In genomic region chr13:98816571-98816970, GRCm38 (mm10) we compare ENCODE assay signal across 25 mouse cellular contexts. TPM values are rescaled to one million over a fixed set of nuclear protein-coding genes. Genes with fewer than 3 reads are reported as not detected.
DNase-seq lines count a peak whose midpoint lies in the region; ATAC-seq lines count a peak whose summit lies in the region.
"Had no signal": no experiment of that assay in that cellular context is flagged by ENCODE, and none has a peak within 500 bp of the region (broad histone marks: within the 10 kb centered on the region; RNA-seq: fewer than 3 reads in every experiment).

No protein-coding gene starts in this region.

- H3K4me1 ChIP-seq in forebrain, embryonic 10.5 days: peaks cover 29% of the 10 kb centered on the region
- H3K4me1 ChIP-seq in forebrain, embryonic 16.5 days (replicated peaks; ENCODE audit: control insufficient read depth, insufficient read depth, low read length): peaks cover 8% of the 10 kb centered on the region
- peaks cover 9% of the 10 kb centered on the region for H3K4me1 ChIP-seq in intestine, embryonic 16.5 days (ENCODE audit: control insufficient read depth, insufficient read depth, low read length)
- H3K4me1 ChIP-seq in intestine, embryonic 15.5 days (replicated peaks): peaks cover 10% of the 10 kb centered on the region
- peaks cover 10% of the 10 kb centered on the region for H3K4me1 ChIP-seq in liver, embryonic 11.5 days (replicated peaks; ENCODE audit: control insufficient read depth, insufficient read depth, low read length)
- peaks cover 25% of the 10 kb centered on the region for H3K4me1 ChIP-seq in liver, embryonic 12.5 days

- 86% methylated on average over 9 of the region's 9 CpGs for WGBS in forebrain, embryonic 10.5 days
- WGBS in forebrain, embryonic 16.5 days: 88% methylated on average over 9 of the region's 9 CpGs
- WGBS in intestine, embryonic 16.5 days: 79% methylated on average over 9 of the region's 9 CpGs
- WGBS in intestine, embryonic 15.5 days: 83% methylated on average over 9 of the region's 9 CpGs
- 86% methylated on average over 9 of the region's 9 CpGs for WGBS in liver, embryonic 11.5 days
- WGBS in liver, embryonic 12.5 days (ENCODE audit: insufficient replicate concordance): 80% methylated on average over 9 of the region's 9 CpGs
- WGBS in macrophage (ENCODE audit: missing documents): 85% methylated on average over 7 of the region's 9 CpGs

- no peak overlapping the region for H3K9ac ChIP-seq in forebrain, embryonic 16.5 days (replicated peaks; ENCODE audit: low read depth, low read length)
- H3K9ac ChIP-seq in intestine, embryonic 16.5 days (ENCODE audit: low read depth, low read length): no peak overlapping the region
- H3K9ac ChIP-seq in intestine, embryonic 15.5 days: no peak overlapping the region
- no peak overlapping the region for H3K9ac ChIP-seq in liver, embryonic 11.5 days (ENCODE audit: low read depth, low read length)
- no peak overlapping the region for H3K9ac ChIP-seq in liver, embryonic 12.5 days
- H3K9ac ChIP-seq: forebrain, embryonic 12.5 days; hindbrain, embryonic 12.5 days had no signal

- H3K36me3 ChIP-seq in forebrain, embryonic 10.5 days (replicated peaks): no peaks in the 10 kb centered on the region; the same call in 1 of the 2 replicates
- H3K36me3 ChIP-seq in forebrain, embryonic 16.5 days (ENCODE audit: control insufficient read depth, insufficient read depth): no peaks in the 10 kb centered on the region
- H3K36me3 ChIP-seq in intestine, embryonic 16.5 days (ENCODE audit: control insufficient read depth, insufficient read depth, low read length): no peaks in the 10 kb centered on the region
- H3K36me3 ChIP-seq in intestine, embryonic 15.5 days: no peaks in the 10 kb centered on the region
- H3K36me3 ChIP-seq in liver, embryonic 11.5 days (ENCODE audit: control insufficient read depth, insufficient read depth, low read length): no peaks in the 10 kb centered on the region
- no peaks in the 10 kb centered on the region for H3K36me3 ChIP-seq in liver, embryonic 12.5 days
- H3K36me3 ChIP-seq in macrophage (ENCODE audit: inconsistent target): no peaks in the 10 kb centered on the region
- H3K36me3 ChIP-seq: forebrain, embryonic 12.5 days; hindbrain, embryonic 12.5 days had no signal

- H3K9me3 ChIP-seq in forebrain, embryonic 10.5 days: no peaks in the 10 kb centered on the region
- no peaks in the 10 kb centered on the region for H3K9me3 ChIP-seq in forebrain, embryonic 16.5 days (ENCODE audit: control insufficient read depth, low read length)
- H3K9me3 ChIP-seq in intestine, embryonic 16.5 days (ENCODE audit: control insufficient read depth, low read length): no peaks in the 10 kb centered on the region
- H3K9me3 ChIP-seq in intestine, embryonic 15.5 days: no peaks in the 10 kb centered on the region
- no peaks in the 10 kb centered on the region for H3K9me3 ChIP-seq in liver, embryonic 11.5 days (ENCODE audit: control insufficient read depth, low read length)
- H3K9me3 ChIP-seq in liver, embryonic 12.5 days (replicated peaks): no peaks in the 10 kb centered on the region
- H3K9me3 ChIP-seq: forebrain, embryonic 12.5 days; hindbrain, embryonic 12.5 days had no signal

- peaks cover 25% of the 10 kb centered on the region for H3K79me2 ChIP-seq in macrophage (ENCODE audit: inconsistent target)

- no peak overlapping the region for H3K27ac ChIP-seq in forebrain, embryonic 10.5 days
- no peak overlapping the region for H3K27ac ChIP-seq in forebrain, embryonic 16.5 days (ENCODE audit: low read length)
- peak overlapping the region; percentile 68 for H3K27ac ChIP-seq in intestine, embryonic 16.5 days (ENCODE audit: low read length)
- no peak overlapping the region for H3K27ac ChIP-seq in intestine, embryonic 15.5 days
- H3K27ac ChIP-seq in liver, embryonic 11.5 days (ENCODE audit: low read depth, low read length): no peak overlapping the region
- no peak overlapping the region for H3K27ac ChIP-seq in liver, embryonic 12.5 days
- 0 out of 2 replicates have a peak overlapping the region, but pooled peaks have one; percentile 78 for H3K27ac ChIP-seq in macrophage
- H3K27ac ChIP-seq: hindbrain, embryonic 12.5 days had no signal

- H3K4me2 ChIP-seq in forebrain, embryonic 16.5 days (ENCODE audit: low read length): no peak overlapping the region
- H3K4me2 ChIP-seq in intestine, embryonic 16.5 days (ENCODE audit: low read depth, low read length): no peak overlapping the region
- no peak overlapping the region for H3K4me2 ChIP-seq in intestine, embryonic 15.5 days (replicated peaks)
- peak overlapping the region; percentile 73; the same call in 1 of the 2 replicates for H3K4me2 ChIP-seq in liver, embryonic 11.5 days
- no peak overlapping the region for H3K4me2 ChIP-seq in liver, embryonic 12.5 days
- H3K4me2 ChIP-seq: hindbrain, embryonic 12.5 days had no signal

- DNase-seq in forebrain, embryonic 10.5 days (ENCODE audit: extremely low spot score, low spot score): peak; percentile 14
- no peak for DNase-seq in liver, embryonic 11.5 days (ENCODE audit: low spot score)
- no peak for DNase-seq in urinary bladder, postnatal 36 days (ENCODE audit: low spot score in 2 of 2)
- DNase-seq: adrenal gland, postnatal 25 days; cerebellum, adult 11-12 months; cerebellum, postnatal 10 days; gastrocnemius, postnatal 14 days; heart, adult 18-20 months; kidney, adult 11 months; kidney, postnatal 25 days; lung, adult 18-20 months; midbrain, embryonic 14.5 days; right cerebral cortex, postnatal 14 days; spleen, adult 18-20 months; thymus, adult 18-20 months; thymus, postnatal 25 days had no signal

- no peak for ATAC-seq in forebrain, embryonic 16.5 days
- no peak for ATAC-seq in intestine, embryonic 16.5 days
- ATAC-seq in intestine, embryonic 15.5 days: no peak
- ATAC-seq in liver, embryonic 11.5 days (replicated peaks; ENCODE audit: low FRiP score): no peak
- ATAC-seq in liver, embryonic 12.5 days: no peak
- ATAC-seq: hindbrain, postnatal 0 days; lung, postnatal 0 days had no signal

- H3K27me3 ChIP-seq in forebrain, embryonic 10.5 days (ENCODE audit: poor library complexity, severe bottlenecking): no peaks in the 10 kb centered on the region
- H3K27me3 ChIP-seq in forebrain, embryonic 16.5 days (replicated peaks; ENCODE audit: control insufficient read depth, insufficient read depth, low read length): no peaks in the 10 kb centered on the region
- H3K27me3 ChIP-seq in intestine, embryonic 16.5 days (replicated peaks; ENCODE audit: control insufficient read depth, insufficient read depth, low read length): no peaks in the 10 kb centered on the region
- no peaks in the 10 kb centered on the region for H3K27me3 ChIP-seq in intestine, embryonic 15.5 days (replicated peaks)
- H3K27me3 ChIP-seq in liver, embryonic 11.5 days (replicated peaks; ENCODE audit: control insufficient read depth, insufficient read depth, low read length): no peaks in the 10 kb centered on the region
- H3K27me3 ChIP-seq in liver, embryonic 12.5 days (replicated peaks): no peaks in the 10 kb centered on the region
- H3K27me3 ChIP-seq: forebrain, embryonic 12.5 days; hindbrain, embryonic 12.5 days had no signal

- no peak overlapping the region for H3K4me3 ChIP-seq in forebrain, embryonic 10.5 days
- H3K4me3 ChIP-seq in forebrain, embryonic 16.5 days (replicated peaks; ENCODE audit: low read length): no peak overlapping the region
- H3K4me3 ChIP-seq in intestine, embryonic 16.5 days (ENCODE audit: low read length): no peak overlapping the region
- no peak overlapping the region for H3K4me3 ChIP-seq in intestine, embryonic 15.5 days (replicated peaks)
- no peak overlapping the region for H3K4me3 ChIP-seq in liver, embryonic 11.5 days (ENCODE audit: low read depth, low read length)
- no peak overlapping the region for H3K4me3 ChIP-seq in liver, embryonic 12.5 days
- no peak overlapping the region for H3K4me3 ChIP-seq in macrophage (ENCODE audit: inconsistent target)
- H3K4me3 ChIP-seq: forebrain, embryonic 12.5 days; hindbrain, embryonic 12.5 days had no signal

RNA-seq across cellular contexts. Expression of gene Fcho2, which starts 1.3 kb away (rescaled TPM):
- polyA plus RNA-seq in forebrain, embryonic 10.5 days (2016; fragmentation: Nextera tagmentation; extraction: Ambion mirVana): 25.4 and 28.1 TPM in 2 replicates
- 29.6 and 31.8 TPM in 2 replicates for polyA plus RNA-seq in forebrain, embryonic 16.5 days (2015; fragmentation: Nextera tagmentation; extraction: Ambion mirVana)
- polyA plus RNA-seq in intestine, embryonic 16.5 days (2015; fragmentation: Nextera tagmentation; extraction: Ambion mirVana): 31.2 and 31.9 TPM in 2 replicates
- polyA plus RNA-seq in intestine, embryonic 15.5 days (2015; fragmentation: Nextera tagmentation; extraction: Ambion mirVana): 35.7 and 38.6 TPM in 2 replicates
- 23.7 and 25.3 TPM in 2 replicates for polyA plus RNA-seq in liver, embryonic 11.5 days (2014; fragmentation: Nextera tagmentation; extraction: Ambion mirVana)
- polyA plus RNA-seq in liver, embryonic 12.5 days (2016; fragmentation: Nextera tagmentation; extraction: Ambion mirVana): 27.4 and 29.4 TPM in 2 replicates
- 100 to 1,000 TPM; 133 to 774 (median 552) TPM for total RNA-seq in macrophage (2018; cell fraction: chromatin; rRNA removed)
- total RNA-seq in macrophage (2018; cell fraction: cytosol; rRNA removed): 100 to 1,000 TPM in 5 of 26 experiments, 10 to 100 TPM in 21; 34.5 to 126 (median 79.4) TPM
- 100 to 1,000 TPM in 21 of 26 experiments, 10 to 100 TPM in 5; 87.6 to 549 (median 241) TPM for total RNA-seq in macrophage (2018; cell fraction: nucleus; rRNA removed)
- polyA plus RNA-seq in macrophage (2018): 41.5 to 104 TPM (median 81.1 TPM) in 3 replicates

Comparison
In these comparisons a context has a peak if more than half of its experiments do, and no peak if none do; other contexts are left out.
1. H3K27ac ChIP-seq: peak in intestine, embryonic 16.5 days (single experiment) and macrophage (single experiment); none in forebrain, embryonic 10.5 days (single experiment), forebrain, embryonic 16.5 days (single experiment), intestine, embryonic 15.5 days (single experiment), liver, embryonic 11.5 days (single experiment) and liver, embryonic 12.5 days (single experiment).